Mouse (Mus musculus) thymus, adult 2 months (tissue): Measurements from ENCODE around the gene Herc2. TPM values are rescaled to one million over a fixed set of nuclear protein-coding genes. Genes with fewer than 3 reads are reported as not detected.

ENCODE experiments used
- DNase-seq: peaks from one replicate; pipeline ENCODE4 v3.0.0; 2021
- H3K27ac ChIP-seq: fragments of 200-500 bp; 2 replicates; pipeline ENCODE4 v1.5.1; 2012; ENCODE audit warnings: low read length, control low read depth; ENCODE audit not compliant: control insufficient read depth, insufficient read depth
- H3K27me3 ChIP-seq: fragments of 200-500 bp; 2 replicates; pipeline ENCODE4 v1.6.1; 2012; ENCODE audit warnings: mild to moderate bottlenecking, low read length, moderate library complexity, mixed read lengths; ENCODE audit not compliant: control insufficient read depth, insufficient read depth
- H3K36me3 ChIP-seq: fragments of 200-500 bp; 2 replicates; pipeline ENCODE4 v1.6.1; 2012; ENCODE audit warnings: mild to moderate bottlenecking, low read length, moderate library complexity; ENCODE audit not compliant: control insufficient read depth, insufficient read depth
- H3K4me1 ChIP-seq: fragments of 200-500 bp; replicated peaks from 2 replicates; pipeline ENCODE4 v1.6.1; 2012; ENCODE audit warnings: low read length; ENCODE audit not compliant: control insufficient read depth, insufficient read depth
- H3K4me3 ChIP-seq: fragments of 200-500 bp; 2 replicates; pipeline ENCODE4 v1.5.1; 2012; ENCODE audit warnings: mild to moderate bottlenecking, low read length, control low read depth, moderate library complexity; ENCODE audit not compliant: control insufficient read depth, insufficient read depth
- CTCF ChIP-seq: fragments of 200-500 bp; IDR thresholded peaks from 2 replicates; pipeline ENCODE4 v1.5.1; 2012; ENCODE audit warnings: mild to moderate bottlenecking, control low read depth, low read length, moderate library complexity, borderline replicate concordance; ENCODE audit not compliant: control insufficient read depth, poor library complexity, insufficient read depth; ENCODE audit errors: extremely low read depth
- POLR2A ChIP-seq: fragments of 200-500 bp; IDR thresholded peaks from 2 replicates; pipeline ENCODE4 v1.6.1; 2012; ENCODE audit warnings: mild to moderate bottlenecking, low read length, control low read depth, moderate library complexity; ENCODE audit not compliant: control insufficient read depth, poor library complexity, insufficient read depth; ENCODE audit errors: extremely low read depth
- WGBS: fragments of 180-500 bp; shearing (Covaris S2); methylation state at CpG from one replicate; pipeline ENCODE4 v1.1.7; 2018; 5-methylcytosine and 5-hydroxymethylcytosine counted together
- polyA plus RNA-seq: library from polyadenylated mRNA; depleted of rRNA; stranded (reverse); fragments of >200 nt; gene quantifications from 2 replicates; pipeline ENCODE4 v1.2.3, GENCODE M21; 2012; rRNA removed

The Herc2 gene
- polyA plus RNA-seq, 1 experiment: 33.1 TPM

DNA sequence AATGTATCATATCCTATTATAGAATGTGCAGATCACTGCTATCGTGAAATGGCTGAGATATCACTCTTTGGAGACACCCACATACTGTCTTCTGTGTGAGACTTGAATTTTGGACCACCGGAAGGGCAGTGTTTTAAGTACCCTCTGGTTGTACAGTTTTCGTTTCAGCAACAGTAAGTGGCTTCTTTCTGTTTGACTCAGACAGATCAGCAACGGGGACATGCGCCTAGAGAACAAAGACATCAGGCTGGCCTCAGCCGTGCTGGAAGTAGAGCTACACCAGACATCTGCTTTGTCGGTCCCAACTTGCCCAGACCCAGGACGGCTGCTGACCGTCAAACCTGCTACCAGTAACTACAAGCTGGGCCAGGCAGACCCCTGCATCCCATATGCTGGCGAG lies 204.6 kb downstream of the Herc2 start:
- Histone ChIP-seq H3K27ac (no peak overlapping the region), H3K4me1 (no peaks in the 10 kb centered on the region), H3K27me3 (no peaks in the 10 kb centered on the region), H3K4me3 (no peak overlapping the region), H3K36me3 (no peaks in the 10 kb centered on the region)
- WGBS: 90% methylated on average over 10 of the region's 10 CpGs
- TF ChIP-seq POLR2A: no peak
- no peak for TF ChIP-seq CTCF
- no peak for DNase-seq

DNA sequence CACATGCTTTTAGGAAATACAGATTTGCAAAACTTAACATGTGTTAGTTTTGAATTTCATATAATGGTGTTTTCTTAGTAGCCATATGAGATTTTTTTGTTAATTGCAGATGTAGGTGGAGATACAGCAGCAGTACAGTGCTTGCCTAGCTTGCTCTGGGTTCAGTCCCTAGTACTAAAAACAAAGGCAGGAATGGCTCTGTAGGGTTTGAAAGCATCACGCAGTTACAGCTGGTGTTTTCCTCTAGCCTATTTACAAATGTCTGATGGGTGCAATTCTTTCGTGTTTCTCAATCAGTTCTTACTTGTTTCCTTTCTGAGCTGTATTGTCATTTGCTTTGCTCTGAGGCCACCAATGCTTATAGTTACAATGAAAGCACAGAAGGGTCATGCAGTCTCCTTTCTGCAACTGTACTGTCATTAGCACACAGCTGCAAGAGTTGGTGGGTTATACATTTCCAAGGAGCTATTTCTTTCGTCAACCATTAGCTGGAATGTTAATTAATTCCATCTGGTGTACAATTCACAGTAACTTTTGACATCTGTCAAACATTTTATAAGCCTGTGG lies 208.0 kb downstream of the Herc2 start:
- WGBS: 89% methylated on average over 3 of the region's 3 CpGs
- Histone ChIP-seq H3K4me3 (no peak overlapping the region), H3K4me1 (no peaks in the 10 kb centered on the region), H3K36me3 (no peaks in the 10 kb centered on the region), H3K27me3 (no peaks in the 10 kb centered on the region), H3K27ac (no peak overlapping the region)
- no peak for DNase-seq
- no peak for TF ChIP-seq CTCF
- no peak for TF ChIP-seq POLR2A

DNA sequence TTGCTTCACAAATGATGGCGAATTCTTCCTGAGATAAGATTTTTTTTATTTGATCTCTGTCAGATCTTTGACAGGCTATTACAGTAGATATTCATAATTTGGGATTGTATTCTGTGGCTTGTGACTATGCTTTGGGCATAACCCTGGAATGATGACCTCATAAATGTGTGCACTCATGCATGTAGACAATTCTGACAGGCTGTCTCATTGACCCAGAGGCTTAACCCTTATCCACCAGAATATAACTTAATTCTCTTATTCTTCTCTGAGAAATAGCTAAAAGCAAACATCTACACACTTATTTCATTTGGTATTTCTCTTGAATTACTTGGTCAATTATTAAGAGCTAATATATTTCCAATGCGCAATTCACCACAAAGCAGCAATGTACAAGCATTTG lies 227.5 kb downstream of the Herc2 start:
- H3K36me3 ChIP-seq: no peaks in the 10 kb centered on the region
- H3K27me3 ChIP-seq: no peaks in the 10 kb centered on the region
- WGBS: 94% methylated on average over 2 of the region's 2 CpGs
- no peak for DNase-seq
- TF ChIP-seq POLR2A: no peak
- no peaks in the 10 kb centered on the region for H3K4me1 ChIP-seq
- no peak overlapping the region for H3K4me3 ChIP-seq
- H3K27ac ChIP-seq: no peak overlapping the region

Other genes with a start within 250 kb of the Herc2 start
- 14.0 and 15.7 TPM in 2 replicates for gene Cyfip1, start 208.5 kb upstream of the Herc2 start, polyA plus RNA-seq
- 18.1 and 23.0 TPM in 2 replicates for gene Nipa2, start 87.7 kb upstream of the Herc2 start, polyA plus RNA-seq
- gene Nipa1, start 30.2 kb upstream of the Herc2 start, polyA plus RNA-seq: 0.74 and 0.80 TPM in 2 replicates
- gene Oca2, start 189.6 kb downstream of the Herc2 start, polyA plus RNA-seq: not detected in 2 replicates